Comparison of ENCODE assay signal across 18 mouse cellular contexts in genomic region chr5:112892411-112892810, GRCm38 (mm10). TPM values are rescaled to one million over a fixed set of nuclear protein-coding genes. Genes with fewer than 3 reads are reported as not detected.
"Had no signal": no experiment of that assay in that cellular context is flagged by ENCODE, and none has a peak within 500 bp of the region (broad histone marks: within the 10 kb centered on the region; RNA-seq: fewer than 3 reads in every experiment).

No protein-coding gene starts in this region.

- H3K36me3 ChIP-seq: midbrain, embryonic 10.5 days; midbrain, embryonic 12.5 days; neural tube, embryonic 13.5 days; neural tube, embryonic 15.5 days had no signal

- H3K27me3 ChIP-seq: midbrain, embryonic 12.5 days; neural tube, embryonic 13.5 days; neural tube, embryonic 15.5 days had no signal

- H3K4me3 ChIP-seq: midbrain, embryonic 10.5 days; midbrain, embryonic 12.5 days; myocyte; neural tube, embryonic 13.5 days; neural tube, embryonic 15.5 days had no signal

- H3K27ac ChIP-seq: midbrain, embryonic 10.5 days; midbrain, embryonic 12.5 days; neural tube, embryonic 13.5 days; neural tube, embryonic 15.5 days had no signal

- H3K9ac ChIP-seq: lung, embryonic 14.5 days; midbrain, embryonic 12.5 days; neural tube, embryonic 13.5 days; neural tube, embryonic 15.5 days had no signal

- DNase-seq: lung, embryonic 14.5 days; lung, postnatal 10 days; lung, postnatal 4 days; midbrain, embryonic 14.5 days; retina, postnatal 1 day; right cerebral cortex, adult 18-20 months; right cerebral cortex, postnatal 25 days; right cerebral cortex, postnatal 4 days; spleen, adult 18-20 months; thymus, adult 18-20 months; thymus, postnatal 14 days; thymus, postnatal 36 days had no signal

- H3K4me2 ChIP-seq: lung, embryonic 14.5 days; midbrain, embryonic 12.5 days; neural tube, embryonic 13.5 days; neural tube, embryonic 15.5 days had no signal

- H3K9me3 ChIP-seq: midbrain, embryonic 10.5 days; midbrain, embryonic 12.5 days; neural tube, embryonic 13.5 days; neural tube, embryonic 15.5 days had no signal

- H3K4me1 ChIP-seq: midbrain, embryonic 12.5 days; neural tube, embryonic 13.5 days had no signal

RNA-seq across cellular contexts. Expression of gene Myo18b, which starts 3.8 kb away (rescaled TPM):
- total RNA-seq: megakaryocyte-erythroid progenitor cell, adult 5-6 weeks had no signal
